Mouse (Mus musculus) spleen, adult 2 months (tissue): ENCODE data around the gene Mbnl1. TPM values are rescaled to one million over a fixed set of nuclear protein-coding genes. Genes with fewer than 3 reads are reported as not detected.

ENCODE experiments used
- DNase-seq, 2 experiments: peaks; one replicate each; pipeline versions ENCODE4 v3.0.0 to v3.0.0-alpha.2; 2012 to 2021; ENCODE audit warnings: low spot score in 2 of 2, low read depth in 1 of 2
- H3K27ac ChIP-seq: fragments of 200-500 bp; 2 replicates; pipeline ENCODE4 v1.5.1; 2012; ENCODE audit warnings: low read length, inconsistent platforms; ENCODE audit not compliant: insufficient read depth
- H3K27me3 ChIP-seq: fragments of 200-500 bp; 2 replicates; pipeline ENCODE4 v1.6.1; 2012; ENCODE audit warnings: mild to moderate bottlenecking, moderate library complexity, low read length, inconsistent platforms; ENCODE audit not compliant: control insufficient read depth, insufficient read depth
- H3K36me3 ChIP-seq: fragments of 200-500 bp; 2 replicates; pipeline ENCODE4 v1.6.1; 2012; ENCODE audit warnings: mild to moderate bottlenecking, low read length, inconsistent platforms; ENCODE audit not compliant: control insufficient read depth, insufficient read depth
- H3K4me1 ChIP-seq: fragments of 200-500 bp; 2 replicates; pipeline ENCODE4 v1.6.1; 2011; ENCODE audit warnings: inconsistent platforms; ENCODE audit not compliant: control insufficient read depth, insufficient read depth, insufficient read length
- H3K4me3 ChIP-seq: fragments of 200-500 bp; 2 replicates; pipeline ENCODE4 v1.5.1; 2011; ENCODE audit warnings: mild to moderate bottlenecking, inconsistent platforms; ENCODE audit not compliant: insufficient read depth, insufficient read length; ENCODE audit errors: extremely low read depth
- CTCF ChIP-seq: fragments of 200-500 bp; IDR thresholded peaks from 2 replicates; pipeline ENCODE4 v1.5.1; 2011; ENCODE audit warnings: mild to moderate bottlenecking, inconsistent platforms; ENCODE audit not compliant: insufficient read depth, insufficient read length, insufficient replicate concordance; ENCODE audit errors: extremely low read depth
- POLR2A ChIP-seq: fragments of 200-500 bp; IDR thresholded peaks from 2 replicates; pipeline ENCODE4 v1.6.1; 2011; ENCODE audit warnings: low read depth, low read length, inconsistent platforms
- WGBS: fragments of 180-500 bp; shearing (Covaris S2); methylation state at CpG from one replicate; pipeline ENCODE4 v1.1.7; 2018; 5-methylcytosine and 5-hydroxymethylcytosine counted together
- polyA plus RNA-seq: library from polyadenylated mRNA; depleted of rRNA; stranded (reverse); fragments of >200 nt; gene quantifications from 2 replicates; pipeline ENCODE4 v1.2.3, GENCODE M21; 2012

Mbnl1 gene
- polyA plus RNA-seq, 1 experiment = 159 TPM

- Histone ChIP-seq H3K4me3 (no peak overlapping the region), H3K27ac (no peak overlapping the region), H3K36me3 (peaks cover 24% of the 10 kb centered on the region), H3K4me1 (no peaks in the 10 kb centered on the region; the same call in 1 of the 2 replicates), H3K27me3 (no peaks in the 10 kb centered on the region)
- TF ChIP-seq CTCF (no peak), POLR2A (no peak)
- WGBS = 82% methylated on average over 2 of the region's 2 CpGs
- no peak for DNase-seq
Observed at GRCm38 (mm10) chr3:60616147-60616546, 143.5 kb downstream of the Mbnl1 start.

GRCm38 (mm10) chr3:60617643-60618042 lies 145.0 kb downstream of the Mbnl1 start:
- Histone ChIP-seq H3K4me3 (no peak overlapping the region), H3K27me3 (no peaks in the 10 kb centered on the region), H3K4me1 (no peaks in the 10 kb centered on the region; the same call in 1 of the 2 replicates), H3K27ac (no peak overlapping the region), H3K36me3 (peaks cover 27% of the 10 kb centered on the region)
- 93% methylated on average over 1 of the region's 1 CpGs for WGBS
- TF ChIP-seq POLR2A = no peak
- TF ChIP-seq CTCF = no peak
- DNase-seq = no peak

DNA sequence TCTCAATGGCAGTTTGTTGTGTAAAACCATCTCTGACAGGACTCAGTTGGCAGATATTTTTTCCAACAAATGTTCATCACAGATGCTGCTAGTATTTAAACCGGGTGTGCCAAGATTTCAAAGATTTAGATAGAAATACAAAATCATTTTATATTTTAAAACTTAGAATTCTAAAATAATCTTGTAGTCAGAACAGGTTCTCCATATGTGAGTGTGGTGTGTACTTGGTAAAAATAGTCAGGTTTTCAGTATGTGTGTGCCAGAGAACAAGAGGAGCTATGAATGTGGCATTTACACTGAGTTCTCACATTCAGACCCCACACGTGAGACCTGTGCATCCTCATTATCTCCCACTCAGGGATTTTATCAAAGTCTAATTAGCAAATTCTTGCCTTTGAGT lies 147.6 kb downstream of the Mbnl1 start:
- Histone ChIP-seq H3K27ac (no peak overlapping the region), H3K4me3 (no peak overlapping the region), H3K36me3 (peaks cover 23% of the 10 kb centered on the region), H3K4me1 (no peaks in the 10 kb centered on the region), H3K27me3 (no peaks in the 10 kb centered on the region)
- no peak for DNase-seq
- TF ChIP-seq POLR2A (no peak), CTCF (no peak)
- WGBS = 90% methylated on average over 2 of the region's 2 CpGs

GRCm38 (mm10) chr3:60631183-60631582 lies 158.6 kb downstream of the Mbnl1 start:
- 91% methylated on average over 2 of the region's 2 CpGs for WGBS
- no peak for DNase-seq
- Histone ChIP-seq H3K27ac (no peak overlapping the region), H3K4me3 (no peak overlapping the region), H3K36me3 (peaks cover 9% of the 10 kb centered on the region), H3K27me3 (no peaks in the 10 kb centered on the region), H3K4me1 (no peaks in the 10 kb centered on the region)
- TF ChIP-seq CTCF (no peak), POLR2A (no peak)

DNA sequence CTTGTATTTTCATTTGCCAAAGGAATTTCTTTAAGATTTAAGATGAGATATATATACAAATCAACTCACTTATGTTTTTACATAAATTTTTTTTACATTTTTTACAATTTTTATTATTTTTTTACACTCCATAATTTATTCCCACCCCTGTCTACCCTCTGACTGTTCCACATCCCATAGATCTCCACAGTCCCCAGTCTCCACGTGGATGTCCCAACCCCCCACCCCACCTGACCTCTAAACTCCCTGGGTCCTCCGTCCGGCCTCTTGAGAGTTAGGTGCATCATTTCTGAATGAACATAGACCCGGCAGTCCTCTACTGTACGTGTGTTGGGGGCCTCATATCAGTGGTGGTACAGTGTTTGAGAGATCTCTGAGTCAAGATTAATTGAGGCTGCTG lies 159.1 kb downstream of the Mbnl1 start:
- H3K36me3 ChIP-seq = peaks cover 6% of the 10 kb centered on the region
- no peaks in the 10 kb centered on the region for H3K4me1 ChIP-seq
- no peaks in the 10 kb centered on the region for H3K27me3 ChIP-seq
- H3K4me3 ChIP-seq = no peak overlapping the region
- no peak for DNase-seq
- WGBS = 93% methylated on average over 5 of the region's 5 CpGs
- no peak overlapping the region for H3K27ac ChIP-seq
- TF ChIP-seq POLR2A (no peak), CTCF (no peak)

DNA sequence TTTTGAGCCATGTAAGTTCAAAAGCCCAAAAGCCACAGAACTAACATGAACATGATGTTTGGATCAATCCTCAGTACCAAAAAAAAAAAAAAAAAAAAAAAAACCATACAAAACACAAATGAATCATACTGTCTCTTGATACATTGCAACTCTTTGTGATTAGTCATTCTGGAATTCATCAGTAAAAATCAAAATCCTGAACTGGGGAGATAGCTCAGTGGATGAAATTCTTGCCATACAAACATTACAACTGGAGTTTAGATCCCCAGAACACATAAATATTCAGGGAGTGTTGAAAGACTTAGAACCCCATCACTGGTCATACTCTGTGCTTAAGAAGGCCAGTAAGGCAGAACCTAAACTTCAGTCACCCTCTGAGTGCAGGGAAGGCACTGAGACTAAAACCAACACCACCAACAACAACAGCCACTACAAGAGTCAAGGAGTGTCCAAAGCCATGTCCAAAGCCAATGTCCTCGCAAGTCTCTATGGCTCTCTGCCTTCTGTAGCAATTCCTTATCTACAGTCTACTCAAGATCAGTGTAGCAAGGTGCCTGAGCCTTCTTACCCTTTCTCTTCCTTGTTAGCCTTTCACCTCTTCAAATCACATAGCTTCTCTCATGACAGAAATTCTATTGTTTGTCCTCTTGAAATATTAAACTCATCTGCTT lies 160.3 kb downstream of the Mbnl1 start:
- Histone ChIP-seq H3K27ac (no peak overlapping the region), H3K36me3 (peaks cover 4% of the 10 kb centered on the region), H3K27me3 (no peaks in the 10 kb centered on the region), H3K4me1 (no peaks in the 10 kb centered on the region), H3K4me3 (no peak overlapping the region)
- TF ChIP-seq POLR2A (no peak), CTCF (no peak)
- 94% methylated on average over 1 of the region's 1 CpGs for WGBS
- no peak for DNase-seq

DNA sequence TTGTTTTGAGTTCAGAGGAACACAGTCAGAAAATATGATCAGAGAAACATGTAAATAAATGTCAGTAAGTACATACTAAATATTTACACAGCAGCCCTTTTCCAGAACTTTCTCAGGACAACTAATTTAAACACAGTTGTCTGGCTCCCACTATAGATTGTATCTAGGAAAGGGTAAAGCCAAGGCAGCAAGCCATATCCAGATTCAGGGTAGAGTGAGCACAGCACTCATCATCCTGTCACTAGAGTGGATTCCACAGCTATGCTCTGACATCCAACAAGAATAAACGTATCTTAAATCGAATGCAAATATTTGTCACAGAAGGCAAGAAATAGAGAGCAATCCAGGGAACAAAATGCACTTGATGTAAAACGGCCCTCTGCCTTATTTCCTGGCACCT lies 165.9 kb downstream of the Mbnl1 start:
- H3K27me3 ChIP-seq = no peaks in the 10 kb centered on the region
- DNase-seq = no peak
- TF ChIP-seq POLR2A (no peak), CTCF (no peak)
- H3K4me3 ChIP-seq = no peak overlapping the region
- 82% methylated on average over 3 of the region's 3 CpGs for WGBS
- no peaks in the 10 kb centered on the region for H3K36me3 ChIP-seq
- no peaks in the 10 kb centered on the region for H3K4me1 ChIP-seq
- H3K27ac ChIP-seq = no peak overlapping the region
